Mouse (Mus musculus) stomach, embryonic 15.5 days (tissue): ENCODE results near the gene P2rx7. TPM values are rescaled to one million over a fixed set of nuclear protein-coding genes. Genes with fewer than 3 reads are reported as not detected.

Experiments used
- ATAC-seq: fragments of 200-750 bp; cut with Nextera tagmentation; 2 replicates; pipeline ENCODE4 v1.8.0; 2017; ENCODE audit warnings: low read depth, moderate number of reproducible peaks, moderate TSS enrichment; ENCODE audit not compliant: insufficient read depth, low FRiP score
- H3K27ac ChIP-seq: fragments of 300-500 bp; sonication (generic); 2 replicates; pipeline ENCODE4 v1.5.1; 2015; ENCODE audit warnings: mild to moderate bottlenecking, inconsistent platforms
- H3K27me3 ChIP-seq: fragments of 300-500 bp; sonication (generic); replicated peaks from 2 replicates; pipeline ENCODE4 v1.6.1; 2015; ENCODE audit warnings: inconsistent platforms
- H3K36me3 ChIP-seq: fragments of 300-500 bp; sonication (generic); 2 replicates; pipeline ENCODE4 v1.6.1; 2015; ENCODE audit warnings: inconsistent platforms
- H3K4me1 ChIP-seq: fragments of 300-500 bp; sonication (generic); 2 replicates; pipeline ENCODE4 v1.6.1; 2015; ENCODE audit warnings: inconsistent platforms
- H3K4me2 ChIP-seq: fragments of 300-500 bp; sonication (generic); 2 replicates; pipeline ENCODE4 v1.6.1; 2015; ENCODE audit warnings: mild to moderate bottlenecking, inconsistent platforms
- H3K4me3 ChIP-seq: fragments of 300-500 bp; sonication (generic); replicated peaks from 2 replicates; pipeline ENCODE4 v1.5.1; 2015; ENCODE audit warnings: inconsistent platforms
- H3K9ac ChIP-seq: fragments of 300-500 bp; sonication (generic); 2 replicates; pipeline ENCODE4 v1.6.1; 2015; ENCODE audit warnings: inconsistent platforms
- H3K9me3 ChIP-seq: fragments of 300-500 bp; sonication (generic); 2 replicates; pipeline ENCODE4 v1.6.1; 2016; ENCODE audit warnings: inconsistent platforms
- WGBS: fragments of 180-500 bp; shearing (Covaris S2); methylation state at CpG from one replicate; pipeline ENCODE4 v1.1.7; 2015; 5-methylcytosine and 5-hydroxymethylcytosine counted together
- polyA plus RNA-seq: library from polyadenylated mRNA; unstranded; fragments of >200 nt; fragmentation: Nextera tagmentation; extraction: Ambion mirVana; gene quantifications from 2 replicates; pipeline ENCODE4 v1.2.1, GENCODE M21; 2015

Gene P2rx7
- polyA plus RNA-seq, 1 experiment from 2014 or later = 3.4 TPM

GRCm38 (mm10) chr5:122695516-122695915, 51.8 kb downstream of the P2rx7 start:
- ATAC-seq = no peak

GRCm38 (mm10) chr5:122698041-122698700, 54.5 kb downstream of the P2rx7 start:
- peak overlapping the region; percentile 16; the same call in 1 of the 2 replicates for H3K4me2 ChIP-seq
- H3K36me3 ChIP-seq = no peaks in the 10 kb centered on the region
- no peaks in the 10 kb centered on the region for H3K9me3 ChIP-seq
- 68% methylated on average over 10 of the region's 10 CpGs for WGBS
- no peak overlapping the region for H3K4me3 ChIP-seq
- no peak overlapping the region for H3K9ac ChIP-seq
- peak overlapping the region; percentile 11; the same call in 1 of the 2 replicates for H3K27ac ChIP-seq
- H3K4me1 ChIP-seq = 0 out of 2 replicates have a peak, but pooled peaks cover 8% of the 10 kb centered on the region
- 0 out of 2 replicates have a peak, but pooled peaks have one; percentile 65 for ATAC-seq
- no peaks in the 10 kb centered on the region for H3K27me3 ChIP-seq

More at GRCm38 (mm10) chr5:122695516-122695915, 51.8 kb downstream of the P2rx7 start:
- Histone ChIP-seq H3K4me2 (no peak overlapping the region), H3K4me3 (no peak overlapping the region), H3K9me3 (no peaks in the 10 kb centered on the region), H3K4me1 (0 out of 2 replicates have a peak, but pooled peaks cover 5% of the 10 kb centered on the region), H3K36me3 (no peaks in the 10 kb centered on the region), H3K27ac (no peak overlapping the region), H3K27me3 (no peaks in the 10 kb centered on the region), H3K9ac (no peak overlapping the region)
- WGBS = 59% methylated on average over 8 of the region's 8 CpGs

GRCm38 (mm10) chr5:122698701-122699060, 55.0 kb downstream of the P2rx7 start:
- no peak for ATAC-seq
- 0 out of 2 replicates have a peak overlapping the region, but pooled peaks have one; percentile 11 for H3K27ac ChIP-seq
- 55% methylated on average over 9 of the region's 9 CpGs for WGBS

GRCm38 (mm10) chr5:122700109-122700836, 56.6 kb downstream of the P2rx7 start:
- WGBS = 55% methylated on average over 12 of the region's 12 CpGs
- Histone ChIP-seq H3K9me3 (no peaks in the 10 kb centered on the region), H3K9ac (no peak overlapping the region), H3K36me3 (no peaks in the 10 kb centered on the region), H3K27ac (no peak overlapping the region), H3K4me1 (0 out of 2 replicates have a peak, but pooled peaks cover 8% of the 10 kb centered on the region), H3K4me3 (no peak overlapping the region), H3K27me3 (no peaks in the 10 kb centered on the region), H3K4me2 (no peak overlapping the region)
- no peak for ATAC-seq

More at GRCm38 (mm10) chr5:122698701-122699060, 55.0 kb downstream of the P2rx7 start:
- Histone ChIP-seq H3K4me2 (peak overlapping the region; percentile 16; the same call in 1 of the 2 replicates), H3K4me1 (0 out of 2 replicates have a peak, but pooled peaks cover 8% of the 10 kb centered on the region), H3K27me3 (no peaks in the 10 kb centered on the region), H3K9me3 (no peaks in the 10 kb centered on the region), H3K4me3 (no peak overlapping the region), H3K9ac (no peak overlapping the region), H3K36me3 (no peaks in the 10 kb centered on the region)

DNA sequence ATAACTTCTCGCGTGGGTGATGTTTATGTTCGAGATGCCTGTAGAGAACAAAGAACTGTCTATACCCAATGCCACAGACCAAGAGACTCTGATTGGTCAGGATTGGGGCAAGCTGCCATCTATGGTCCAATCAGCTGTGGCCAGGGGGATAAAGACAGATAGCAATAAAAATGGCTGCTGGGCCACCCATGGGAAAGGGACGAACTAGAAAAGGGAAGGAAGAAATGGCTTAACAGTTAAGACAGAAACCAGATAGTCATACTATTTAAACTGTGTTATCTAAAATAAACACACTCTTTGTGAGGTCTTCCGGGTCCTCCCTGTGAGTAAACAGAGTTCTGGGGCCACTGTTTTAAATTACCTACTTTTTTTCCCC, 57.1 kb downstream of the P2rx7 start:
- H3K27ac ChIP-seq = no peak overlapping the region
- no peak for ATAC-seq
- H3K27me3 ChIP-seq = no peaks in the 10 kb centered on the region
- no peak overlapping the region for H3K4me2 ChIP-seq
- H3K9ac ChIP-seq = no peak overlapping the region
- no peak overlapping the region for H3K4me3 ChIP-seq
- H3K4me1 ChIP-seq = 0 out of 2 replicates have a peak, but pooled peaks cover 8% of the 10 kb centered on the region
- H3K36me3 ChIP-seq = no peaks in the 10 kb centered on the region
- WGBS = 10% methylated on average over 5 of the region's 5 CpGs
- no peaks in the 10 kb centered on the region for H3K9me3 ChIP-seq

DNA sequence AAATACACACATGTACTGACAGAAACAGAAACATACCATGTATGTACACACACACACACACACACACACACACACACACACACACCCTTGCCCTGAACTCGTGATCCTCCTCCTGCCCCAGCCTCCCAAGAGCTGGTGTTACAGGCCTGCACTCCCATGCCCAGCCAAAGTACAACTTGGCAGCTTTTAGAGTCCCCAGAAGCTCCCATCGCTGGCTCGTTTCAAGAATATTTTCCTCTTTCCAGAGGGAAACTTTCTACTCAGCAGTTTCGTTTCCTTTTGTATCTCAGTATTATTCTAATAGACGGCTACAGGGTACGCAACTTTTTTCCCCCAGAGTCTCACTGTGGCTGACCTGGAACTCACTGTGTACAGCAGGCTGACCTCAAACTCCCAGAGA, 58.4 kb downstream of the P2rx7 start:
- H3K36me3 ChIP-seq = no peaks in the 10 kb centered on the region
- no peak for ATAC-seq
- WGBS = 68% methylated on average over 6 of the region's 6 CpGs

GRCm38 (mm10) chr5:122703574-122703973, 59.9 kb downstream of the P2rx7 start:
- 81% methylated on average over 2 of the region's 2 CpGs for whole genome bisulfite sequencing
- no peak overlapping the region for H3K4me2 ChIP-seq

More for the DNA sequence above, 58.4 kb downstream of the P2rx7 start:
- Histone ChIP-seq H3K27ac (no peak overlapping the region), H3K9ac (no peak overlapping the region), H3K4me2 (no peak overlapping the region), H3K27me3 (no peaks in the 10 kb centered on the region), H3K4me1 (peaks cover 8% of the 10 kb centered on the region; the same call in 1 of the 2 replicates), H3K9me3 (no peaks in the 10 kb centered on the region), H3K4me3 (no peak overlapping the region)

DNA sequence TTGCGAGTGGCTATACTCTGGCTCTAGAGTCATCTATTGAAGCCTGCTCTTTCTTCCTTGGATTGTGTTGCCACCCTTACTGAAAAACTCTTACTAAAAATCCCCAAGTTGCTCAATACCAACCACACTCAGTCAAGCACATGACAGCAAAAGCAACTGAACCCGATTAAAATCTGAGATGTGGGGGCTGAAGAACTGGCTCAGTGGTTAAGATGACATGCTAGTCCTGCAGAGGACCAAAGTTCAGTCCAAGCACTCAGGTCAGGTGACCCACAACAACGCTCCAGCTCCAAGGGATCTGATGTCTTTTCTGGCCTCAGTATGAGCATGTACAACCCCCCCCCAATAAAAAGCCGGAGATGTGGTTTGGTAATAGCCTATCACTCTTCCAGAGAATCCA, 60.9 kb downstream of the P2rx7 start:
- Histone ChIP-seq H3K4me3 (no peak overlapping the region), H3K27me3 (no peaks in the 10 kb centered on the region), H3K4me1 (peaks cover 8% of the 10 kb centered on the region; the same call in 1 of the 2 replicates), H3K9ac (no peak overlapping the region), H3K36me3 (no peaks in the 10 kb centered on the region), H3K27ac (no peak overlapping the region), H3K4me2 (no peak overlapping the region), H3K9me3 (no peaks in the 10 kb centered on the region)
- ATAC-seq = no peak
- WGBS = 77% methylated on average over 4 of the region's 4 CpGs

More at GRCm38 (mm10) chr5:122703574-122703973, 59.9 kb downstream of the P2rx7 start:
- Histone ChIP-seq H3K27ac (no peak overlapping the region), H3K9ac (no peak overlapping the region), H3K4me3 (no peak overlapping the region), H3K9me3 (no peaks in the 10 kb centered on the region), H3K27me3 (no peaks in the 10 kb centered on the region), H3K36me3 (no peaks in the 10 kb centered on the region), H3K4me1 (peaks cover 8% of the 10 kb centered on the region; the same call in 1 of the 2 replicates)
- ATAC-seq = no peak

DNA sequence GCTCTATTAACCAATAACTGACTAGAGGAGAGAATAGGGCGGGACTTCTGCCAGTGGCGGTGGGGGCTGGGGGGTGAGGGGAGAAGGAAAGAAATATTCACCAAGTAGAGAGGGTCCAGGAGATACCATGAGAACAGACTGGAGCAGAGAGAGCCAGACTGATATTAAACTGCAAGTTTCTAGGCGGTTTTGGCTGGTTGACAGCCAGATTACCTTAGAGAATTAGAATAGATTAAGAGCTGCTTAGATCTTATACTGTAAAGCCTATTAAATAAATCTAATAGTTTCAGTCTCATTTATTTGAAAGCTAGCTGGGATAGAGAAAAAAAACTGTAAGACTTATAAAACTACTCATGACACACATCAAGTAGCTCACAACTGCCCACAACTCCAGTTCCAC, 61.5 kb downstream of the P2rx7 start:
- no peak overlapping the region for H3K27ac ChIP-seq
- no peak overlapping the region for H3K9ac ChIP-seq
- no peak for ATAC-seq
- peaks cover 8% of the 10 kb centered on the region; the same call in 1 of the 2 replicates for H3K4me1 ChIP-seq
- H3K4me3 ChIP-seq = no peak overlapping the region
- no peaks in the 10 kb centered on the region for H3K36me3 ChIP-seq
- no peaks in the 10 kb centered on the region for H3K9me3 ChIP-seq
- H3K4me2 ChIP-seq = no peak overlapping the region
- no peaks in the 10 kb centered on the region for H3K27me3 ChIP-seq
- 67% methylated on average over 3 of the region's 3 CpGs for WGBS

GRCm38 (mm10) chr5:122706917-122707275, 63.2 kb downstream of the P2rx7 start:
- Histone ChIP-seq H3K4me1 (peaks cover 5% of the 10 kb centered on the region; the same call in 1 of the 2 replicates), H3K9me3 (no peaks in the 10 kb centered on the region), H3K27ac (peak overlapping the region; percentile 84), H3K36me3 (no peaks in the 10 kb centered on the region), H3K9ac (peak overlapping the region; percentile 65; the same call in 1 of the 2 replicates), H3K4me3 (peak overlapping the region; percentile 72), H3K27me3 (no peaks in the 10 kb centered on the region), H3K4me2 (peak overlapping the region; percentile 92)
- 40% methylated on average over 5 of the region's 5 CpGs for WGBS
- ATAC-seq = 0 out of 2 replicates have a peak, but pooled peaks have one; percentile 12

GRCm38 (mm10) chr5:122707276-122708181, 63.8 kb downstream of the P2rx7 start, which contains the start of gene P2rx4:
P2rx4 (plus strand) TSS chr5:122707544.
- no peaks in the 10 kb centered on the region for H3K27me3 ChIP-seq

More at GRCm38 (mm10) chr5:122707276-122708181, 63.8 kb downstream of the P2rx7 start, which contains the start of gene P2rx4:
- Histone ChIP-seq H3K4me3 (peak within 1 kb of the TSS; percentile 72), H3K36me3 (no peaks in the 10 kb centered on the region), H3K4me1 (peaks cover 5% of the 10 kb centered on the region; the same call in 1 of the 2 replicates), H3K9me3 (no peaks in the 10 kb centered on the region), H3K9ac (peak within 1 kb of the TSS; percentile 65), H3K27ac (peak within 1 kb of the TSS; percentile 84), H3K4me2 (peak within 1 kb of the TSS; percentile 92)
- under 1% methylated on average over 66 of the region's 66 CpGs for WGBS
- ATAC-seq = peak; percentile 88
